Mouse (Mus musculus) lung, postnatal 10 days (tissue): ENCODE data around the gene B3gat2.

Source experiments
- DNase-seq: peaks from one replicate; pipeline ENCODE4 v3.0.0; 2021

B3gat2 gene

GRCm38 (mm10) chr1:23761502-23762135 lies at the start of gene B3gat2:
TSS of gene B3gat2 (plus strand) at chr1:23761753.
- DNase-seq: peak; percentile 14

GRCm38 (mm10) chr1:23720326-23720725 lies 41.2 kb upstream of the B3gat2 start:
- no peak for DNase-seq

- no peak for DNase-seq
Measured at GRCm38 (mm10) chr1:23721036-23721435, 40.5 kb upstream of the B3gat2 start.

- no peak for DNase-seq
Measured at GRCm38 (mm10) chr1:23722469-23723372, 38.8 kb upstream of the B3gat2 start.

- no peak for DNase-seq
Measured at GRCm38 (mm10) chr1:23731324-23731723, 30.2 kb upstream of the B3gat2 start.

- no peak for DNase-seq
Measured at GRCm38 (mm10) chr1:23750864-23751532, 10.6 kb upstream of the B3gat2 start.

GRCm38 (mm10) chr1:23753091-23753490 lies 8.5 kb upstream of the B3gat2 start:
- no peak for DNase-seq

- DNase-seq: no peak
Measured at GRCm38 (mm10) chr1:23753591-23753990, 8.0 kb upstream of the B3gat2 start.

GRCm38 (mm10) chr1:23754340-23754739 lies 7.2 kb upstream of the B3gat2 start:
- no peak for DNase-seq

- DNase-seq: no peak
Measured at GRCm38 (mm10) chr1:23754967-23755366, 6.6 kb upstream of the B3gat2 start.

- peak; percentile 24 for DNase-seq
Measured at GRCm38 (mm10) chr1:23762136-23762687, 659 bp downstream of the B3gat2 start.

GRCm38 (mm10) chr1:23762782-23763630 lies 1.5 kb downstream of the B3gat2 start:
- peak; percentile 89 for DNase-seq

GRCm38 (mm10) chr1:23763726-23764125 lies 2.2 kb downstream of the B3gat2 start:
- DNase-seq: peak; percentile 56

GRCm38 (mm10) chr1:23764710-23765109 lies 3.2 kb downstream of the B3gat2 start:
- DNase-seq: no peak

- no peak for DNase-seq
Measured at GRCm38 (mm10) chr1:23773039-23773438, 11.5 kb downstream of the B3gat2 start.

- DNase-seq: peak; percentile 87
Measured at GRCm38 (mm10) chr1:23792737-23793533, 31.4 kb downstream of the B3gat2 start.

GRCm38 (mm10) chr1:23798306-23798705 lies 36.8 kb downstream of the B3gat2 start:
- no peak for DNase-seq

GRCm38 (mm10) chr1:23821615-23822014 lies 60.1 kb downstream of the B3gat2 start:
- DNase-seq: no peak

- DNase-seq: peak; percentile 57
Measured at GRCm38 (mm10) chr1:23826887-23827758, 65.6 kb downstream of the B3gat2 start.

GRCm38 (mm10) chr1:23834246-23834645 lies 72.7 kb downstream of the B3gat2 start:
- DNase-seq: no peak
